Mouse (Mus musculus) intestine, postnatal 0 days (tissue): ENCODE results near the gene Kalrn. TPM values are rescaled to one million over a fixed set of nuclear protein-coding genes. Genes with fewer than 3 reads are reported as not detected.

ENCODE experiments used
- ATAC-seq: fragments of 200-750 bp; cut with Nextera tagmentation; 2 replicates; pipeline ENCODE4 v1.8.0; 2017; ENCODE audit warnings: mild to moderate bottlenecking, moderate TSS enrichment, moderate library complexity
- H3K27ac ChIP-seq: fragments of 300-500 bp; sonication (generic); 2 replicates; pipeline ENCODE4 v1.5.1; 2014; ENCODE audit warnings: mild to moderate bottlenecking, low read depth, low read length, moderate library complexity
- H3K27me3 ChIP-seq: fragments of 300-500 bp; sonication (generic); replicated peaks from 2 replicates; pipeline ENCODE4 v1.6.1; 2014; ENCODE audit warnings: low read length, mixed read lengths; ENCODE audit not compliant: control insufficient read depth, insufficient read depth
- H3K36me3 ChIP-seq: fragments of 300-500 bp; sonication (generic); 2 replicates; pipeline ENCODE4 v1.6.1; 2014; ENCODE audit warnings: mild to moderate bottlenecking, moderate library complexity; ENCODE audit not compliant: control insufficient read depth, insufficient read depth
- H3K4me1 ChIP-seq: fragments of 300-500 bp; sonication (generic); replicated peaks from 2 replicates; pipeline ENCODE4 v1.6.1; 2014; ENCODE audit warnings: antibody characterized with exemption, low read length, mixed read lengths; ENCODE audit not compliant: control insufficient read depth, insufficient read depth
- H3K4me2 ChIP-seq: fragments of 300-500 bp; sonication (generic); replicated peaks from 2 replicates; pipeline ENCODE4 v1.6.1; 2014; ENCODE audit warnings: low read depth, mild to moderate bottlenecking, moderate library complexity
- H3K4me3 ChIP-seq: fragments of 300-500 bp; sonication (generic); 2 replicates; pipeline ENCODE4 v1.5.1; 2014; ENCODE audit warnings: low read depth, low read length
- H3K9ac ChIP-seq: fragments of 300-500 bp; sonication (generic); 2 replicates; pipeline ENCODE4 v1.6.1; 2014; ENCODE audit warnings: mild to moderate bottlenecking, low read depth, low read length
- H3K9me3 ChIP-seq: fragments of 300-500 bp; sonication (generic); 2 replicates; pipeline ENCODE4 v1.6.1; 2016; ENCODE audit warnings: mixed run types; ENCODE audit not compliant: control insufficient read depth
- CTCF ChIP-seq: sonication (generic); IDR thresholded peaks from 2 replicates; pipeline ENCODE4 v1.5.1; 2016; ENCODE audit warnings: low read depth, mild to moderate bottlenecking, control low read depth, antibody characterized with exemption, moderate library complexity
- WGBS: fragments of 180-500 bp; shearing (Covaris S2); extraction: QIAGEN DNeasy Blood & Tissue Kit; methylation state at CpG from one replicate; pipeline ENCODE4 v1.1.7; 2014; 5-methylcytosine and 5-hydroxymethylcytosine counted together
- polyA plus RNA-seq: library from polyadenylated mRNA; unstranded; fragments of >200 nt; fragmentation: Nextera tagmentation; extraction: Ambion mirVana; gene quantifications from 2 replicates; pipeline ENCODE4 v1.2.1, GENCODE M21; 2015

Kalrn gene
- polyA plus RNA-seq, 1 experiment from 2014 or later = 7.5 TPM

DNA sequence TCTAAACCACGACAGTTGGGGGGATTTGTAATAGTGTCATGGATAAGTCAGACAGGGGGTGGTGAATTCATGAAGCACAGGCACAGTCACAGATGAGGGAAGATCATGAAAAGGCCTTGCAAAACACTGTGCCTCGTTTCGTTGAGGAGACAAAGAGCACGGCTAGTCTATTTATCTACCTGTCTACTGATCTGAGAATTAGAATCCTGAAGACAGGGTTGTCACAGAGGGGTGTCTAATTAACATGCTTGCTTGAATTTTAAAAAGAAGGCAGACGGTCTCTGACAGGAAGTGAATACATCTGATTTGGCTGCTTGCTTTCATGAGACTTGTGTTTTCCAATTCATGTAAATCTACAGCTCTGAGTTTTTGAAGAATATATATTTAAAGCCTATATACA lies 52.3 kb downstream of the Kalrn start:
- no peak overlapping the region for H3K9ac ChIP-seq
- H3K27ac ChIP-seq = no peak overlapping the region
- H3K4me3 ChIP-seq = no peak overlapping the region
- no peak overlapping the region for H3K4me2 ChIP-seq
- 79% methylated on average over 5 of the region's 5 CpGs for WGBS
- H3K27me3 ChIP-seq = no peaks in the 10 kb centered on the region
- no peak for TF ChIP-seq CTCF
- ATAC-seq = no peak
- H3K36me3 ChIP-seq = no peaks in the 10 kb centered on the region
- H3K9me3 ChIP-seq = no peaks in the 10 kb centered on the region
- no peaks in the 10 kb centered on the region for H3K4me1 ChIP-seq

DNA sequence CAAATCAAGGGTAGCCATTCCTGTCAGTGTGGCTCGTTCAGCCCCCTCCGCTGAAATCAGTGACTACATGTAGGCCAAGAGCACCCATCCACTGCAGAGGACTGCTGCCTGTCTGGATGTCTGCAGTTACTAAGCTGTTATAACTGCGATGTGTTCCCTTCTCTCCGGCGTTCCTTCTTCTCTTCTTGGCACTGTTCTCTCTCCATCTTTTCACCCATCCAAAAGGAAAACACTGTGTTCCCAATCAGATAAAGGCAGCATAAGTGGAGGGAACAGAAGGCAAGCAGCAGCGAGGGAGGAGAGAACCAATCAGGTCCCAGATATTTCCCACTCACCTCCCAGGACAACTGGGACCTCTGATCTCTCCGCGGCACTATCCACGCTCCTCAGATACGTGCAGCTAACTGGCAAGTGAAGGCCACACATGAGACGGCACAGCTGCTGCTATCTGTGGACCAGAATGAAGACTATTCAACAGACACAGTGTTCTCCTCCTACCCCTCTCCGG lies 56.4 kb downstream of the Kalrn start:
- 76% methylated on average over 12 of the region's 12 CpGs for WGBS
- no peak overlapping the region for H3K4me3 ChIP-seq
- no peak overlapping the region for H3K27ac ChIP-seq

GRCm38 (mm10) chr16:34515485-34515884 lies 57.8 kb downstream of the Kalrn start:
- no peak for ATAC-seq
- Histone ChIP-seq H3K27me3 (no peaks in the 10 kb centered on the region), H3K9ac (no peak overlapping the region), H3K4me3 (no peak overlapping the region), H3K9me3 (no peaks in the 10 kb centered on the region), H3K36me3 (no peaks in the 10 kb centered on the region), H3K4me2 (no peak overlapping the region), H3K4me1 (no peaks in the 10 kb centered on the region), H3K27ac (no peak overlapping the region)
- 68% methylated on average over 4 of the region's 4 CpGs for WGBS
- TF ChIP-seq CTCF = no peak

More for the DNA sequence above, 56.4 kb downstream of the Kalrn start:
- Histone ChIP-seq H3K4me2 (no peak overlapping the region), H3K27me3 (no peaks in the 10 kb centered on the region), H3K36me3 (no peaks in the 10 kb centered on the region), H3K9me3 (no peaks in the 10 kb centered on the region), H3K4me1 (no peaks in the 10 kb centered on the region), H3K9ac (no peak overlapping the region)
- no peak for TF ChIP-seq CTCF
- ATAC-seq = no peak

DNA sequence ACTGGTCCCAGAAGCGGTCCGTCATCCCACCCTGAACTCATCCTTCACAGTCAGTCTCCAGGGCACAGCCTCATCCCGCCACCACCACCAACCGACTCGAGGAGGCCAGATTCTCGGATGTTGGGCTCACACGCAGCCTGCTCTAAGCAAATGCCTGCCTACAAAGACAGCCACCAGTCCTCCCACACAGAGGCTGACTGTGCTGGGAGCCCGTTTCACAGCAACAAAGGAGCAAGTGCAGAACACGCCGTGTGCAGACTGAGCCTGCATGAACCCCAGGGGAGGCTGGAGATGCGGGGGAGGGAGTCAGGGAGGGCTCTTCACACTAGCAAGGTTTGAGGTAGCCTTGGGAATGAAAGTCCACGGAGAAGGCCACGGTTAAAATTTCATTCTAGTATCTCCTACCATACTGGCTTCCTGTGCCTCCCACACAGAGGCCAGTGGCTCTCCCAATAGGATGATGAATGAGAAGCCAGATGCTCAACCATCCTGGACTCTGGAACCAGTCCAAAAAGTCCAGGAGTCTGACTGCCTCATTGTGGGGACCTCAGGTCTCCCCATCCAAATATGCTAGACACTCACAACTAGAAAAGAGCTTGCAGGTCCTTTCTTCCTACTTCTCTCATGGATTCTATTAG lies 59.3 kb downstream of the Kalrn start:
- H3K27ac ChIP-seq = no peak overlapping the region
- H3K4me3 ChIP-seq = no peak overlapping the region
- H3K4me2 ChIP-seq = no peak overlapping the region
- no peaks in the 10 kb centered on the region for H3K9me3 ChIP-seq
- no peak for ATAC-seq
- no peaks in the 10 kb centered on the region for H3K36me3 ChIP-seq
- no peak overlapping the region for H3K9ac ChIP-seq
- WGBS = 68% methylated on average over 13 of the region's 13 CpGs
- no peak for TF ChIP-seq CTCF
- H3K27me3 ChIP-seq = no peaks in the 10 kb centered on the region
- H3K4me1 ChIP-seq = no peaks in the 10 kb centered on the region

DNA sequence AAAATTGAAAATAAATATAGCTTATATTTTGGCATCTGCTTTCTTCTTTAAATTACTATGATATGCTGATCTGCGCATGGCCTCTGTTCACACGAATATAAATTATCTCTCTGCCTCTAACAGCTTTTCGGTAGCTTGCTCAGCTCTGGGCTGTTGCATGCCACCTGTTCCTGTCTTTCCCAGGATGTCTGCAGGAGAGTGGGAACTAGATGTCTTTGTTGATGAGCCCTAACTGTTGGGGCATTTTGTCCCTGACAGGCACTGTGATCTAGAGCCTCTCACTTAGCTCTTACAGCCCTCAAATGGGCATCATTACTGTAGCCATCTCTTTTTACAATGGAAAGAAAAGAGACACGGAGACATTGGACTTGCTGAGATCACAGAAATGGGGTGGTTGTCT lies 61.0 kb downstream of the Kalrn start:
- Histone ChIP-seq H3K4me1 (no peaks in the 10 kb centered on the region), H3K9ac (no peak overlapping the region), H3K9me3 (no peaks in the 10 kb centered on the region), H3K27ac (no peak overlapping the region), H3K27me3 (no peaks in the 10 kb centered on the region), H3K36me3 (no peaks in the 10 kb centered on the region), H3K4me2 (no peak overlapping the region), H3K4me3 (no peak overlapping the region)
- WGBS = 88% methylated on average over 4 of the region's 4 CpGs
- ATAC-seq = no peak
- TF ChIP-seq CTCF = no peak

GRCm38 (mm10) chr16:34508125-34508524 lies 65.2 kb downstream of the Kalrn start:
- WGBS = 65% methylated on average over 1 of the region's 1 CpGs

More at GRCm38 (mm10) chr16:34508125-34508524, 65.2 kb downstream of the Kalrn start:
- no peak overlapping the region for H3K4me2 ChIP-seq
- no peak overlapping the region for H3K9ac ChIP-seq
- no peaks in the 10 kb centered on the region for H3K9me3 ChIP-seq
- H3K27me3 ChIP-seq = no peaks in the 10 kb centered on the region
- H3K27ac ChIP-seq = no peak overlapping the region
- H3K36me3 ChIP-seq = no peaks in the 10 kb centered on the region
- TF ChIP-seq CTCF = no peak
- H3K4me3 ChIP-seq = no peak overlapping the region
- no peak for ATAC-seq
- no peaks in the 10 kb centered on the region for H3K4me1 ChIP-seq
